Mouse (Mus musculus): Measurements from ENCODE around the gene Sctr. TPM values are rescaled to one million over a fixed set of nuclear protein-coding genes. Genes with fewer than 3 reads are reported as not detected.
A peak's percentile ranks its signal among the peaks of the same experiment; 100 is the strongest.

The Sctr gene
- polyA plus RNA-seq, 1 experiment from 2014 or later: 0.43 TPM

GRCm38 (mm10) chr1:120072900-120073299 is 66.2 kb downstream of the Sctr start:
- Histone ChIP-seq H3K9ac (peak overlapping the region; percentile 31; the same call in 1 of the 2 replicates), H3K4me3 (replicated peaks; ENCODE audit: low read length) (peak overlapping the region; percentile 32), H3K4me2 (replicated peaks) (peak overlapping the region; percentile 83), H3K27me3 (ENCODE audit: control insufficient read depth, insufficient read depth, low read length) (peaks cover 23% of the 10 kb centered on the region), H3K27ac (no peak overlapping the region), H3K4me1 (replicated peaks; ENCODE audit: control insufficient read depth, insufficient read depth, low read length) (peaks cover 15% of the 10 kb centered on the region), H3K9me3 (ENCODE audit: control insufficient read depth, low read length) (no peaks in the 10 kb centered on the region), H3K36me3 (replicated peaks; ENCODE audit: control insufficient read depth, insufficient read depth) (no peaks in the 10 kb centered on the region)
- DNase-seq (ENCODE audit: low spot score): no peak
- no peak for ATAC-seq (ENCODE audit: low FRiP score)
- 15% methylated on average over 16 of the region's 16 CpGs for WGBS

DNA sequence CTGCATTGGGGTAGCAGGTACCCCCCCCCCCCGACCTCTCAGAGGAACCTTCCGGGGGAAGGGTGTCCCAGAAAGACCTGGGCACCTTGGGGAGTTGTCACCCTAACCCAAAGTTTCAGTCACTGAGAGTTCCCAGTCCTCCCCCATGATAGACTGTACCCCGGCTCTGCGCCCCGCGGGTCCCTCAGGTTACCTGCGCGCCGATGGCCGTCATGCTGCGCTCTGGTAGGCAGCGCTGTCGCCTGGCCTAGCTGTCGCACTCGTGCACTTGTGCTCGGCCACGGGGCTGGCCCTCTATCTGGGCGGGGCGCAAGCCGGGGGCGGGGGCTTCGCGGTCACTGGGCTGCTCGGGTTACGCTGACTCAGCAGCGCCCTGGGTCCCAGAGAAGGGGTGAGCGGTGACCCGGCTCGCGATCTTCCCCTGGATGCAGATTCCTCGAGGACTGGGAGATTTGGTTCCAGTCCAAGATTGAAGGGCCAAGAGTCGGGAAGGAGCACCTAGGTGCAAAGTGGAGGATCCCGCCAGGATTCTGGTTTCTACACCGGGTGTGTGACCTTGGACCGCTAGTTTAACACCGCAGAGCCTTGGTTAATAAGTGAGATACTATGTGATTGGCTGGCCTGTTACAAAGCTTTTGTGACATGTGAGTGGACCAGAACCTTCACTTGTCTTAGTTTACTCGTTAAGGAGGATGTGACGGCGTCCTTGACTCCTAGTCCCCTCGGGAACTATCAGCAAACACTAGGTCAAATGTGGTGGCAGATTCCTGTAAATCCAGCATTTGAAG is 67.0 kb downstream of the Sctr start, which contains the start of gene Tmem37:
Tmem37 (minus strand) TSS at position 556 of the 788 bp plus-strand sequence.
- no peaks in the 10 kb centered on the region for H3K36me3 ChIP-seq (replicated peaks; ENCODE audit: control insufficient read depth, insufficient read depth)
- H3K27ac ChIP-seq: no peak within 1 kb of the TSS
- peak within 1 kb of the TSS; percentile 54 for H3K9ac ChIP-seq
- H3K27me3 ChIP-seq (ENCODE audit: control insufficient read depth, insufficient read depth, low read length): peaks cover 23% of the 10 kb centered on the region
- WGBS: 3% methylated on average over 40 of the region's 40 CpGs
- peak within 1 kb of the TSS; percentile 32 for H3K4me3 ChIP-seq (replicated peaks; ENCODE audit: low read length)
- H3K4me2 ChIP-seq (replicated peaks): peak within 1 kb of the TSS; percentile 83
- no peaks in the 10 kb centered on the region for H3K9me3 ChIP-seq (ENCODE audit: control insufficient read depth, low read length)
- H3K4me1 ChIP-seq (replicated peaks; ENCODE audit: control insufficient read depth, insufficient read depth, low read length): peaks cover 15% of the 10 kb centered on the region
- DNase-seq (ENCODE audit: low spot score): no peak
- peak; percentile 46; the same call in 1 of the 2 replicates for ATAC-seq (ENCODE audit: low FRiP score)

DNA sequence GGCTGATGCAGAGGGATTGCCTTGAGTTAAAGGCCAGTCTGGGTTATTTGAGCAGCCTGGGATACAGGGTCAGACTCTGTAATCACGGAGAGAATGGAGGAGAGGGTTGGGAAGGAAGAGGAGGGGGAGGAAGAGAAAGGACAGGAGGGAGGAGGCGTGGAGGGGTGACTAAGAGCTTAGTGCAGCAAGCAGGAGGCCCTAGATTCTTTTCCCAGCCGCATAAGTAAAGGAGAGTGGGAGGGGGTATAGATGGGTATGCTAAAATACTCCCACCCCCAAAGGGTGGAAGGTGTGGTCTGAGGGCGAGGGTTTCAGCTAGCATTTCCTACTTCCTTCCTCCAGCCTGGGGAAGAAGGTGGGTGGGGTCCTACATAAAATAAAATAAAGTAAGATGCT is 67.6 kb downstream of the Sctr start:
- Histone ChIP-seq H3K9me3 (ENCODE audit: control insufficient read depth, low read length) (no peaks in the 10 kb centered on the region), H3K9ac (no peak overlapping the region), H3K4me3 (replicated peaks; ENCODE audit: low read length) (no peak overlapping the region), H3K36me3 (replicated peaks; ENCODE audit: control insufficient read depth, insufficient read depth) (no peaks in the 10 kb centered on the region), H3K27ac (no peak overlapping the region), H3K4me1 (replicated peaks; ENCODE audit: control insufficient read depth, insufficient read depth, low read length) (peaks cover 15% of the 10 kb centered on the region), H3K4me2 (replicated peaks) (no peak overlapping the region; the same call in 1 of the 2 replicates), H3K27me3 (ENCODE audit: control insufficient read depth, insufficient read depth, low read length) (peaks cover 23% of the 10 kb centered on the region)
- no peak for DNase-seq (ENCODE audit: low spot score)
- no peak for ATAC-seq (ENCODE audit: low FRiP score)
- WGBS: 26% methylated on average over 4 of the region's 4 CpGs

- Histone ChIP-seq H3K9me3 (ENCODE audit: control insufficient read depth, low read length) (no peaks in the 10 kb centered on the region), H3K27ac (no peak overlapping the region), H3K4me1 (replicated peaks; ENCODE audit: control insufficient read depth, insufficient read depth, low read length) (peaks cover 15% of the 10 kb centered on the region), H3K4me3 (replicated peaks; ENCODE audit: low read length) (no peak overlapping the region), H3K36me3 (replicated peaks; ENCODE audit: control insufficient read depth, insufficient read depth) (no peaks in the 10 kb centered on the region), H3K9ac (no peak overlapping the region), H3K27me3 (ENCODE audit: control insufficient read depth, insufficient read depth, low read length) (peaks cover 23% of the 10 kb centered on the region), H3K4me2 (replicated peaks) (no peak overlapping the region)
- 81% methylated on average over 4 of the region's 4 CpGs for WGBS
- no peak for DNase-seq (ENCODE audit: low spot score)
- no peak for ATAC-seq (ENCODE audit: low FRiP score)
Observed at GRCm38 (mm10) chr1:120074931-120075330, 68.2 kb downstream of the Sctr start.

DNA sequence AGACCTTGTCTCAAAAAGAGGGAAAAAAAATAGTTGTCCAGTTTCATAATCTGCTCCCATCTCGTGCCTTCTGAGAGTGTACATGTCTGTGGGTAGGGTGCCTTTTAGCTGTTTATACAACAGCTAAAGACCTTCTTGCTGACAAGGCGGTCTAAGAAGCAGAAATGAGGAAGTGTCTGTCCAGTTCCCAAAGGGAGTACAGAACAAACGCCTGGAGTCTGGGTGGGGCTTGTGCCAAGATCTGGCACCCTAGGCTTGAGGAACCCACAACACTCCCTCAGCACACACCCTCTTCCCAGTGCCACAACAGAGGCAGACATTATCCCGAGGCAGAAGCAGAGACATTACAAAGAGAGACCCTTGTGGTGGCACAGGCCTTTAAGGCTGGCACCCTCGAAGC is 68.8 kb downstream of the Sctr start:
- DNase-seq (ENCODE audit: low spot score) (no peak), ATAC-seq (ENCODE audit: low FRiP score) (no peak)
- no peaks in the 10 kb centered on the region for H3K36me3 ChIP-seq (replicated peaks; ENCODE audit: control insufficient read depth, insufficient read depth)
- no peak overlapping the region for H3K4me2 ChIP-seq (replicated peaks)
- no peak overlapping the region for H3K27ac ChIP-seq
- no peak overlapping the region for H3K4me3 ChIP-seq (replicated peaks; ENCODE audit: low read length)
- WGBS: 83% methylated on average over 5 of the region's 5 CpGs
- peaks cover 23% of the 10 kb centered on the region for H3K27me3 ChIP-seq (ENCODE audit: control insufficient read depth, insufficient read depth, low read length)
- no peak overlapping the region for H3K9ac ChIP-seq
- peaks cover 15% of the 10 kb centered on the region for H3K4me1 ChIP-seq (replicated peaks; ENCODE audit: control insufficient read depth, insufficient read depth, low read length)
- H3K9me3 ChIP-seq (ENCODE audit: control insufficient read depth, low read length): no peaks in the 10 kb centered on the region

DNA sequence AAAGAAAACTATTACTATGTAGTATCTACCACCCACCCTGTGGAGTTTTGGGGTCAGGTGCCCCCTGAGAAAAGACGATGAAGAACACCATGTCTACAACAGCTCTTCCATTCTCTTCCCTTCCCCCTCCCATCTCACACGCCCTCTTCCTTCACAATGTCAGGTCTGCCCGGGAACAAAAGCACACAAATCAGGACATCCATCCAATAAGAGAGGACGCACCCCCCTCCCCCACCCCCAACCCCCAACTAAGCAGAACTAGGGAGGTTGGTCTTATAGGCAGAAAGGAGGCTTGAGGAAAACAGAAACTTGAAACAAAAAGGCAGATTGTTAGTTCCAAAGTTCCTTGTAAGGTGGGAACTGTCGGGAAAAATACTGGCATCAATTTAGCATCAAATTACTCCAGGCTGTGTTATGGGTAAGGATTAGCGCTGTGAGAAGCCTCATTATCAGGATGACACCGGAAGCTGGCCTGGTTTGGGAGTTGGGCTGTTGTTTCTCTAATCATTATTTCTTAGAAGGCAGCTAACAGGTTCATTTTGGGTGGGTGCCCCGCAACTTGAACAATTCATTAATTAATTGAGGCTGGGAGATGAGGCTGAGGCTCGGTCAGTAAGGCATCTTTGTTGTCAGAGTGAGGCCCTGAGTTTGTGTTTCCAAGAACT is 71.2 kb downstream of the Sctr start:
- H3K4me2 ChIP-seq (replicated peaks): no peak overlapping the region
- WGBS: 10% methylated on average over 9 of the region's 9 CpGs
- no peaks in the 10 kb centered on the region for H3K36me3 ChIP-seq (replicated peaks; ENCODE audit: control insufficient read depth, insufficient read depth)
- peaks cover 16% of the 10 kb centered on the region for H3K27me3 ChIP-seq (ENCODE audit: control insufficient read depth, insufficient read depth, low read length)
- H3K9me3 ChIP-seq (ENCODE audit: control insufficient read depth, low read length): no peaks in the 10 kb centered on the region
- no peak overlapping the region for H3K27ac ChIP-seq
- no peak overlapping the region for H3K9ac ChIP-seq
- H3K4me1 ChIP-seq (replicated peaks; ENCODE audit: control insufficient read depth, insufficient read depth, low read length): peaks cover 12% of the 10 kb centered on the region
- ATAC-seq (ENCODE audit: low FRiP score): no peak
- no peak for DNase-seq (ENCODE audit: low spot score)
- no peak overlapping the region for H3K4me3 ChIP-seq (replicated peaks; ENCODE audit: low read length)

DNA sequence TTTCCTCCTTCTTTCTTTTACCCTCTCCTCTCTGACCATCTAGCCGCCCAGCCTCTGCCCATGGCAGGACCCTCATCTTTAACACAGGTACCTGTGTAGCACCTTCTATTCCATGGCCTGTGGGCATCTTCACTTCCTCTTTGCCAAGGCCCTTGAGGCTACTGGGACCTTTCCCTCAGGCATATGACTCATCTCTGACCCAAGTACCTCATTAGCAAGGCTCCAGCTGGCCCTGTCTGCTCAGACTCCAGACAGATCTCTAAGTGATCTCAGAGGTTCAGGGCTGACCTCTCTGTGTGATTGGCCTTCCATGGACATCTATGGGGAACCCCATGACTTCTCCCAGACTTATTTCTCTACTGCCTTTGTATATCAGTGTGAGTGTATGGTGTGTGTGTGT is 73.9 kb downstream of the Sctr start:
- H3K9ac ChIP-seq: no peak overlapping the region
- ATAC-seq (ENCODE audit: low FRiP score): no peak
- no peaks in the 10 kb centered on the region for H3K4me1 ChIP-seq (replicated peaks; ENCODE audit: control insufficient read depth, insufficient read depth, low read length)
- DNase-seq (ENCODE audit: low spot score): no peak
- H3K4me3 ChIP-seq (replicated peaks; ENCODE audit: low read length): no peak overlapping the region
- no peak overlapping the region for H3K27ac ChIP-seq
- H3K27me3 ChIP-seq (ENCODE audit: control insufficient read depth, insufficient read depth, low read length): no peaks in the 10 kb centered on the region
- WGBS: 90% methylated on average over 1 of the region's 1 CpGs
- no peak overlapping the region for H3K4me2 ChIP-seq (replicated peaks)
- H3K9me3 ChIP-seq (ENCODE audit: control insufficient read depth, low read length): no peaks in the 10 kb centered on the region
- H3K36me3 ChIP-seq (replicated peaks; ENCODE audit: control insufficient read depth, insufficient read depth): no peaks in the 10 kb centered on the region

DNA sequence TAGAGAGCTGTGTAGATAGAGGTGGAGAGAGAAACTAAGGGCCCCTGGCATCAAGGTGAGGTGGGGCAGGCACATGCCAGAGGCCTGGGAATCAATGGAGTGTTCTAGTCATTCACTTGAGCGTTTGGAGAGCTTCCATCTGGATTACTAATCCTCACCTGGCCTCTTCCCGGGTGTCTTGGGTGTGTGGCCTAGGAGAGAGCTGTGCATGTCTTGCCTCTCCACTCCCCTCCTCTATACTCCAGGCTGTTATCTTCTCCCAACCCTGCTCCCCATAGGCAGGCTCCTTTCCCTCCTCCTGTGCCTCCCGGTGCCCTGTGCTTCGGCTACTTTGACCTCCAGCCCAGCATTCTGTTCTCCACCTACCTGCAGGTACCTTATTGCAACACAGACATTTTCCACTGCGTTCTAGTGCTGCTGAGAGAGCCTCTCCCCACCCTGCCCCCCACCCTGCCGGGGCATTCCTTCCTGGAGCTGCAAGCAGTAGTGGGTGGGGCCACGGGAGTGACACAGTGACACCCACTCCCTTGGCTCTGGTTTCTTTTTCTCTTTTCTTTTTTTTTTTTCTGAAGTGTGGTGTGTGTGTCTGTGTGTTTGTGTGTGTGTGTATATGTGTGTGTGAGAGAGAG is 76.4 kb downstream of the Sctr start:
- 52% methylated on average over 7 of the region's 7 CpGs for WGBS
- Histone ChIP-seq H3K27me3 (ENCODE audit: control insufficient read depth, insufficient read depth, low read length) (no peaks in the 10 kb centered on the region), H3K27ac (no peak overlapping the region)

GRCm38 (mm10) chr1:120083921-120084517 is 77.3 kb downstream of the Sctr start:
- DNase-seq (ENCODE audit: low spot score) (no peak), ATAC-seq (ENCODE audit: low FRiP score) (no peak)
- Histone ChIP-seq H3K9ac (no peak overlapping the region), H3K4me2 (replicated peaks) (no peak overlapping the region), H3K4me3 (replicated peaks; ENCODE audit: low read length) (no peak overlapping the region), H3K27ac (no peak overlapping the region), H3K27me3 (ENCODE audit: control insufficient read depth, insufficient read depth, low read length) (no peaks in the 10 kb centered on the region), H3K4me1 (replicated peaks; ENCODE audit: control insufficient read depth, insufficient read depth, low read length) (no peaks in the 10 kb centered on the region), H3K9me3 (ENCODE audit: control insufficient read depth, low read length) (no peaks in the 10 kb centered on the region), H3K36me3 (replicated peaks; ENCODE audit: control insufficient read depth, insufficient read depth) (no peaks in the 10 kb centered on the region)
- 61% methylated on average over 5 of the region's 5 CpGs for WGBS

More for the DNA sequence above, 76.4 kb downstream of the Sctr start:
- no peak for ATAC-seq (ENCODE audit: low FRiP score)
- Histone ChIP-seq H3K9ac (no peak overlapping the region), H3K36me3 (replicated peaks; ENCODE audit: control insufficient read depth, insufficient read depth) (no peaks in the 10 kb centered on the region), H3K4me3 (replicated peaks; ENCODE audit: low read length) (no peak overlapping the region), H3K4me1 (replicated peaks; ENCODE audit: control insufficient read depth, insufficient read depth, low read length) (no peaks in the 10 kb centered on the region), H3K4me2 (replicated peaks) (no peak overlapping the region), H3K9me3 (ENCODE audit: control insufficient read depth, low read length) (no peaks in the 10 kb centered on the region)
- no peak for DNase-seq (ENCODE audit: low spot score)
